Mouse (Mus musculus): ENCODE data around the gene Mvb12b. TPM values are rescaled to one million over a fixed set of nuclear protein-coding genes. Genes with fewer than 3 reads are reported as not detected.
A peak's percentile ranks its signal among the peaks of the same experiment; 100 is the strongest.

Mvb12b gene
- polyA plus RNA-seq, 1 experiment from 2014 or later: 36.6 TPM

DNA sequence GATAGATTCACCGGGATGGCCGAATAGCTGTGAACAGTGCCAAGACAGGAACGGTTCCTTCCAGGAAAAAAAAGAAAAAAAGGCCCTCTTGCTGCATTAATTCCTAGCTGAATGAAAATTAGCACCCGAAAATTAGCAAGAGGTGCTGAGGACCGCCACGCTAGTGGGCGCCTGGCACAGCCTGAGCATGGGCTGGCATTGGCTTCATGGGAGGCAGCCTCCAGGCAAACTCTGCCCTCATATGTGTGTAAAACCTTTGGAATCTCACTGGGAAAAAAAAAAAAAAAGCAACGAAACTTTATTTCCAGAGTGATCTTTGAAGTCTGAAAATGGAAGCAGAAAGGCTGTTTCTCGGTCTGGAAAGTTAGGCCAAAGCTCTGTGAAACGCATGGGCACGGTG, 110.7 kb downstream of the Mvb12b start:
- no peak for ATAC-seq (ENCODE audit: low FRiP score)
- no peaks in the 10 kb centered on the region for H3K27me3 ChIP-seq (ENCODE audit: control insufficient read depth, insufficient read depth, low read length)
- H3K36me3 ChIP-seq (ENCODE audit: control insufficient read depth, insufficient read depth, low read length): peaks cover 16% of the 10 kb centered on the region
- DNase-seq (ENCODE audit: low spot score, missing footprints): no peak
- no peak overlapping the region for H3K9ac ChIP-seq (ENCODE audit: low read length)
- no peak overlapping the region for H3K27ac ChIP-seq (ENCODE audit: low read depth, low read length)
- no peak overlapping the region for H3K4me2 ChIP-seq
- H3K4me1 ChIP-seq (ENCODE audit: control insufficient read depth, insufficient read depth, low read length): peaks cover 8% of the 10 kb centered on the region
- H3K9me3 ChIP-seq (ENCODE audit: control insufficient read depth, low read length): peaks cover 19% of the 10 kb centered on the region
- 95% methylated on average over 11 of the region's 11 CpGs for WGBS
- H3K4me3 ChIP-seq (ENCODE audit: low read depth, low read length): no peak overlapping the region

- Histone ChIP-seq H3K9ac (ENCODE audit: low read length) (no peak overlapping the region), H3K27ac (ENCODE audit: low read depth, low read length) (no peak overlapping the region), H3K36me3 (ENCODE audit: control insufficient read depth, insufficient read depth, low read length) (peaks cover 16% of the 10 kb centered on the region), H3K27me3 (ENCODE audit: control insufficient read depth, insufficient read depth, low read length) (no peaks in the 10 kb centered on the region), H3K4me1 (ENCODE audit: control insufficient read depth, insufficient read depth, low read length) (no peaks in the 10 kb centered on the region; the same call in 1 of the 2 replicates), H3K4me3 (ENCODE audit: low read depth, low read length) (no peak overlapping the region), H3K4me2 (no peak overlapping the region), H3K9me3 (ENCODE audit: control insufficient read depth, low read length) (peaks cover 19% of the 10 kb centered on the region)
- DNase-seq (ENCODE audit: low spot score, missing footprints): no peak
- WGBS: 84% methylated on average over 2 of the region's 2 CpGs
- no peak for ATAC-seq (ENCODE audit: low FRiP score)
Measured at GRCm38 (mm10) chr2:33774884-33775283, 112.9 kb downstream of the Mvb12b start.

GRCm38 (mm10) chr2:33774106-33774505, 113.6 kb downstream of the Mvb12b start:
- Histone ChIP-seq H3K4me1 (ENCODE audit: control insufficient read depth, insufficient read depth, low read length) (no peaks in the 10 kb centered on the region; the same call in 1 of the 2 replicates), H3K36me3 (ENCODE audit: control insufficient read depth, insufficient read depth, low read length) (peaks cover 14% of the 10 kb centered on the region)
- 74% methylated on average over 4 of the region's 4 CpGs for WGBS

GRCm38 (mm10) chr2:33772439-33772838, 115.3 kb downstream of the Mvb12b start:
- no peaks in the 10 kb centered on the region; the same call in 1 of the 2 replicates for H3K4me1 ChIP-seq (ENCODE audit: control insufficient read depth, insufficient read depth, low read length)
- no peaks in the 10 kb centered on the region for H3K27me3 ChIP-seq (ENCODE audit: control insufficient read depth, insufficient read depth, low read length)
- no peak overlapping the region for H3K4me2 ChIP-seq
- H3K36me3 ChIP-seq (ENCODE audit: control insufficient read depth, insufficient read depth, low read length): peaks cover 2% of the 10 kb centered on the region; the same call in 1 of the 2 replicates
- peaks cover 2% of the 10 kb centered on the region for H3K9me3 ChIP-seq (ENCODE audit: control insufficient read depth, low read length)
- H3K9ac ChIP-seq (ENCODE audit: low read length): no peak overlapping the region
- H3K4me3 ChIP-seq (ENCODE audit: low read depth, low read length): no peak overlapping the region
- 61% methylated on average over 9 of the region's 9 CpGs for WGBS
- ATAC-seq (ENCODE audit: low FRiP score) (no peak), DNase-seq (ENCODE audit: low spot score, missing footprints) (no peak)
- peak overlapping the region; percentile 22; the same call in 1 of the 2 replicates for H3K27ac ChIP-seq (ENCODE audit: low read depth, low read length)

More at GRCm38 (mm10) chr2:33774106-33774505, 113.6 kb downstream of the Mvb12b start:
- ATAC-seq (ENCODE audit: low FRiP score) (no peak), DNase-seq (ENCODE audit: low spot score, missing footprints) (no peak)
- peaks cover 19% of the 10 kb centered on the region for H3K9me3 ChIP-seq (ENCODE audit: control insufficient read depth, low read length)
- H3K27ac ChIP-seq (ENCODE audit: low read depth, low read length): no peak overlapping the region
- no peak overlapping the region for H3K4me2 ChIP-seq
- H3K4me3 ChIP-seq (ENCODE audit: low read depth, low read length): no peak overlapping the region
- no peak overlapping the region for H3K9ac ChIP-seq (ENCODE audit: low read length)
- H3K27me3 ChIP-seq (ENCODE audit: control insufficient read depth, insufficient read depth, low read length): no peaks in the 10 kb centered on the region

DNA sequence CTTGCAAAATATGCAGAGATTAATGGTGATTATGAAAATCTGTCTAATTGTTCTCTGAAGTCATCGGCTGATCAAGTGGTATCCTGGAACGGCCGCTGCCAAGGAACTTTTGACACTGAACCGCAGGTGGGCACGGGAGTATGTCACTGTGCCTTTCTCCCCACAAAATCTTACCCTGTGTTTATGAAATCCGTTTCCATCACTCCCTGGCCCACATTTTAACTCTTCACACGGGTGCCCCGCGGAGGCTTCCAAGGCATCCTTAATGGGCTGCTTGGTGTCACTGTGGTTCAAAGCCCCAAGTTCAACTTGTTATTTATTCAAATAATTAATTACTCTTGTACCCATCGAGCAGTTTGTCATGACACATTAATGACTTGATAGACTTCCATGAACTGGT, 116.4 kb downstream of the Mvb12b start:
- ATAC-seq (ENCODE audit: low FRiP score): no peak
- Histone ChIP-seq H3K4me3 (ENCODE audit: low read depth, low read length) (no peak overlapping the region), H3K4me1 (ENCODE audit: control insufficient read depth, insufficient read depth, low read length) (no peaks in the 10 kb centered on the region; the same call in 1 of the 2 replicates), H3K9ac (ENCODE audit: low read length) (no peak overlapping the region), H3K36me3 (ENCODE audit: control insufficient read depth, insufficient read depth, low read length) (no peaks in the 10 kb centered on the region), H3K27me3 (ENCODE audit: control insufficient read depth, insufficient read depth, low read length) (no peaks in the 10 kb centered on the region), H3K27ac (ENCODE audit: low read depth, low read length) (no peak overlapping the region), H3K9me3 (ENCODE audit: control insufficient read depth, low read length) (no peaks in the 10 kb centered on the region), H3K4me2 (no peak overlapping the region)
- DNase-seq (ENCODE audit: low spot score, missing footprints): no peak
- 83% methylated on average over 10 of the region's 10 CpGs for WGBS

- ATAC-seq (ENCODE audit: low FRiP score) (no peak), DNase-seq (ENCODE audit: low spot score, missing footprints) (no peak)
- no peaks in the 10 kb centered on the region; the same call in 1 of the 2 replicates for H3K4me1 ChIP-seq (ENCODE audit: control insufficient read depth, insufficient read depth, low read length)
- H3K4me2 ChIP-seq: no peak overlapping the region
- no peaks in the 10 kb centered on the region for H3K27me3 ChIP-seq (ENCODE audit: control insufficient read depth, insufficient read depth, low read length)
- no peaks in the 10 kb centered on the region for H3K9me3 ChIP-seq (ENCODE audit: control insufficient read depth, low read length)
- no peaks in the 10 kb centered on the region for H3K36me3 ChIP-seq (ENCODE audit: control insufficient read depth, insufficient read depth, low read length)
- WGBS: 88% methylated on average over 4 of the region's 4 CpGs
- H3K27ac ChIP-seq (ENCODE audit: low read depth, low read length): no peak overlapping the region
- H3K4me3 ChIP-seq (ENCODE audit: low read depth, low read length): no peak overlapping the region
- H3K9ac ChIP-seq (ENCODE audit: low read length): no peak overlapping the region
Measured at GRCm38 (mm10) chr2:33770526-33771130, 117.1 kb downstream of the Mvb12b start.

DNA sequence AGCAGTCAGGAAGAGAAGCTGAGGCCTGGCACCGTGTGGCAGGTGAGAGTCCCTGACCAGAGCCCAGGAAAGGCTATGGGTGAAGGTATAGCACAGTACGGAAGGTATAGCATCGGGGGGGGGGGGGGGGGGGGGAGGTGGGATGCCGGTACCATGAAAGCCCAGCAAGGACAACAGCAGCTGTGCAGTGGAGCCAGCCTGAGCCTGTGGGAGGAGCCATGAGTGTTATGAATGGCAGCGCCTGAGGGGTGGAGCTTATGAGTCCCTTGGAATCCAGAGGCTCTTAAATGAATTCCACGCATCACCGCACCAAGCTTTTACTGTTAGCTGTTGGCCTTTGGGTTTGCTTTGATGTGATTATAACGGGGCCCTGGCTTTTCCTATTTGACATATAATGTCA, 123.3 kb downstream of the Mvb12b start:
- Histone ChIP-seq H3K9me3 (ENCODE audit: control insufficient read depth, low read length) (no peaks in the 10 kb centered on the region), H3K4me1 (ENCODE audit: control insufficient read depth, insufficient read depth, low read length) (peaks cover 4% of the 10 kb centered on the region; the same call in 1 of the 2 replicates), H3K4me2 (no peak overlapping the region), H3K27ac (ENCODE audit: low read depth, low read length) (no peak overlapping the region), H3K4me3 (ENCODE audit: low read depth, low read length) (no peak overlapping the region), H3K36me3 (ENCODE audit: control insufficient read depth, insufficient read depth, low read length) (no peaks in the 10 kb centered on the region), H3K27me3 (ENCODE audit: control insufficient read depth, insufficient read depth, low read length) (no peaks in the 10 kb centered on the region), H3K9ac (ENCODE audit: low read length) (no peak overlapping the region)
- DNase-seq (ENCODE audit: low spot score, missing footprints) (no peak), ATAC-seq (ENCODE audit: low FRiP score) (0 out of 2 replicates have a peak, but pooled peaks have one; percentile 46)
- 43% methylated on average over 6 of the region's 8 CpGs for WGBS

DNA sequence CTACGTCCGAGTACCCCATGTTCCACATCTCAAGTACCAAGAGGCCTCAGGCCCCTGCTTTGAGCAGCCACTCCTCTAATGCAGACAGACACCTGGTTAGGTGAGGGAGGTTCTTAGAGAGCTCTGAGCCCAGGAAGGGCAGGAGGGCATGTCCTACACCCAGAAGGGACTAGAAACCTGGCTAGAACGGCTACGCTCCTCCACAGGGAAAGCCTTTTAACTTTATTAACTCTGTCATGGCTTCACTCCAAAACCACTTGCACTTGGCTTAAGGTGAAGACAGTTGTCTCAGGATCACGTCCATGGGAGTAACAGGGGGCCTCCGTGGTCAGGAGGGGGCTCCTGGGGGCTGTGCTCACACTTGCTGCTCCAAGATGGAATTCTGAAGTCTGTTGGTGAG, 125.5 kb downstream of the Mvb12b start:
- Histone ChIP-seq H3K9ac (ENCODE audit: low read length) (no peak overlapping the region), H3K4me3 (ENCODE audit: low read depth, low read length) (no peak overlapping the region), H3K4me1 (ENCODE audit: control insufficient read depth, insufficient read depth, low read length) (peaks cover 6% of the 10 kb centered on the region; the same call in 1 of the 2 replicates), H3K27ac (ENCODE audit: low read depth, low read length) (no peak overlapping the region), H3K36me3 (ENCODE audit: control insufficient read depth, insufficient read depth, low read length) (no peaks in the 10 kb centered on the region), H3K4me2 (no peak overlapping the region), H3K27me3 (ENCODE audit: control insufficient read depth, insufficient read depth, low read length) (no peaks in the 10 kb centered on the region), H3K9me3 (ENCODE audit: control insufficient read depth, low read length) (no peaks in the 10 kb centered on the region)
- no peak for ATAC-seq (ENCODE audit: low FRiP score)
- DNase-seq (ENCODE audit: low spot score, missing footprints): no peak
- WGBS: 90% methylated on average over 6 of the region's 6 CpGs

GRCm38 (mm10) chr2:33760571-33760991, 127.2 kb downstream of the Mvb12b start:
- Histone ChIP-seq H3K27me3 (ENCODE audit: control insufficient read depth, insufficient read depth, low read length) (no peaks in the 10 kb centered on the region), H3K36me3 (ENCODE audit: control insufficient read depth, insufficient read depth, low read length) (no peaks in the 10 kb centered on the region), H3K9me3 (ENCODE audit: control insufficient read depth, low read length) (no peaks in the 10 kb centered on the region), H3K4me3 (ENCODE audit: low read depth, low read length) (no peak overlapping the region), H3K9ac (ENCODE audit: low read length) (no peak overlapping the region), H3K4me2 (no peak overlapping the region), H3K27ac (ENCODE audit: low read depth, low read length) (no peak overlapping the region), H3K4me1 (ENCODE audit: control insufficient read depth, insufficient read depth, low read length) (peaks cover 6% of the 10 kb centered on the region; the same call in 1 of the 2 replicates)
- ATAC-seq (ENCODE audit: low FRiP score): no peak
- 91% methylated on average over 13 of the region's 13 CpGs for WGBS
- DNase-seq (ENCODE audit: low spot score, missing footprints): no peak
